Mouse (Mus musculus): ENCODE measurements at regions not wholly inside any gene's neighbourhood (a gene's known extent, or its start where the extent isn't known, plus 50 kb on each side); places are given as distances from the start of the nearest gene placed in this dataset.

DNA sequence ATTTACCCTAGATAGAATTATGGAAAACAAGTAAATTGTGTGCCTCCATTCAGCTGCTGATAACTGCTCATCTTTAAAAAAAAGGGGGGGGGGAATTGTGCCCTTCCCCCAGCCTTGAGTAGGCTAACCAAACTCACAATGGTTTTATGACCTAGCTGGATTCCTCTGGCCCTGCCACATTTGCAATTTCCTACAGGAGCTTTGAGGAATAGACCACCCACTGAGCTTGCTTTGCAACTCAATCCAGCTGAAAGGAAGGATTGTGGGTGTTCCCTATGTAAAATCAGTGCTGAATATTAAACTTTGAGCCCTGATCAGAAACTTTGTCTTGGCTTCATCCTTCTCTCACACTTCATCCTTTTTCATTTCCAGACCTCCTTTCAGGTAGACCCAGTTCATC, 365.2 kb upstream of the Xrcc4 start:
- no peak for TF ChIP-seq CTCF (IDR thresholded peaks at IDR 0.05; ENCODE audit: extremely low read depth, insufficient read depth, insufficient read length, insufficient replicate concordance)
- no peak for TF ChIP-seq POLR2A (IDR thresholded peaks at IDR 0.05; ENCODE audit: low read depth, low read length)
